Mouse (Mus musculus): ENCODE results near the gene Mob4. TPM values are rescaled to one million over a fixed set of nuclear protein-coding genes. Genes with fewer than 3 reads are reported as not detected.

The Mob4 gene
- polyA plus RNA-seq, 1 experiment from 2014 or later: 40.1 TPM

DNA sequence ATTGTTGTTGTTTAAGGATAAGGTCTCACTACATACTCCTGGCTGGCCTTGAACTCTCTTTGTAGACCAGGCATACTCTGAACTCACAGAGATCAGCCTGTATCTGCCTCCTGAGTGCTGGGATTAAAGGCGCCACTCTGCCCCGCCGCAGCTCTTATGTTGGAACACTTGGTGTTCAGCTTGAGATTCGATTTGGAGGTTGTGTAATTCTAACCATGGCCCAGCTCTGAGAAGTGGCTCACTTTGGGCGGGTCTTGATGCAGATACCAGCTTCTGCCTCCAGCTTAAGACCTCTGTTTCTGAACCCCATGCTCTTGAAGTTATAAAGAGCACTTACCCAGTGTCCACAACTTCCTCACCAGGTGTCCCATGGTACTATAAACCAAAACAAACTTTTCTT, 1.3 kb upstream of the Mob4 start:
- DNase-seq (no peak), ATAC-seq (no peak)
- Histone ChIP-seq H3K36me3 (replicated peaks; ENCODE audit: insufficient read depth, low read length) (0 out of 2 replicates have a peak, but pooled peaks cover 8% of the 10 kb centered on the region), H3K27ac (ENCODE audit: low read depth) (peak overlapping the region; percentile 97), H3K4me3 (ENCODE audit: low read depth, low read length) (no peak overlapping the region), H3K27me3 (ENCODE audit: insufficient read depth, low read length) (no peaks in the 10 kb centered on the region), H3K9ac (replicated peaks) (no peak overlapping the region), H3K4me1 (ENCODE audit: insufficient read depth) (peaks cover 16% of the 10 kb centered on the region), H3K4me2 (ENCODE audit: low read depth, low read length) (peak overlapping the region; percentile 67; the same call in 1 of the 2 replicates), H3K9me3 (ENCODE audit: low read length) (no peaks in the 10 kb centered on the region)
- 77% methylated on average over 5 of the region's 5 CpGs for WGBS (ENCODE audit: insufficient replicate concordance)
- TF ChIP-seq EP300 (IDR thresholded peaks at IDR 0.05; ENCODE audit: low read depth) (no peak), CTCF (IDR thresholded peaks at IDR 0.05; ENCODE audit: low read depth) (no peak)

DNA sequence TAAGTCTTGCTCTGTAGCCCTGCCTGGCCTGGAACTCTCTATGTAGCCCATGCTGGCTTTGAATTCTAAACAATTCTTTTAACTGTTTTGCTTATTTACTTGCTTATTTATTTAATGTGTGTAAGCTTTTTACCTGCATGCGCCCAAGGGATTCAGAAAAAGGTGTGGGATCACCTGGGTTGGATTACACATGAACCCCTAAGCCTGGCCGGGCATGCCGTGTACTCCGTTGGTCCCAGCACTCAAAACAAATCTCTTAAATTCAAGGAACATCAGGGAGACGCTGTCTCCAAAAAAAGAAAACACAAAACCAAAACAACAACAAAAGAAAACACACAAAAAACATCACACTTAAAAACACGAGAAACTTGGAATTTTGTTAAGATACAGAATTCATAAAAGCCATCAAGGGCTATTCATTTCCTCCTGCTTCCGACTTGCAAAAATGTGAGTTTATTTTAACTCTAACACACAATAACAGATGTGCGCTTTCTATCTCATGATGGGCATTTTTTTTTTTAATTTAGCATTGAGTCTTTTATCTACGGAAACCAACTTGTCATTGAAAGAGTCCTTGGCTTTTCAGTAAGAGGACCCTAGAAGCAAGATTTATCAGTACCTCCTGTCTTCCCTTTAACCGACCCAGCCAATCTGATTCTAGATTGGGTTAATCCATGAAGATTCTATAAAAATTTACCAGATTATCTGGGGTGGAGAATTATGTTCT, 678 bp upstream of the Mob4 start:
- H3K4me2 ChIP-seq (ENCODE audit: low read depth, low read length): peak overlapping the region; percentile 67
- peak overlapping the region; percentile 91 for H3K9ac ChIP-seq (replicated peaks)
- WGBS (ENCODE audit: insufficient replicate concordance): 52% methylated on average over 10 of the region's 10 CpGs
- peaks cover 16% of the 10 kb centered on the region for H3K4me1 ChIP-seq (ENCODE audit: insufficient read depth)
- H3K36me3 ChIP-seq (replicated peaks; ENCODE audit: insufficient read depth, low read length): 0 out of 2 replicates have a peak, but pooled peaks cover 8% of the 10 kb centered on the region
- no peak for DNase-seq
- TF ChIP-seq CTCF (IDR thresholded peaks at IDR 0.05; ENCODE audit: low read depth): no peak
- TF ChIP-seq EP300 (IDR thresholded peaks at IDR 0.05; ENCODE audit: low read depth): no peak
- ATAC-seq: no peak
- H3K27ac ChIP-seq (ENCODE audit: low read depth): peak overlapping the region; percentile 97
- H3K27me3 ChIP-seq (ENCODE audit: insufficient read depth, low read length): no peaks in the 10 kb centered on the region
- peak overlapping the region; percentile 89 for H3K4me3 ChIP-seq (ENCODE audit: low read depth, low read length)
- no peaks in the 10 kb centered on the region for H3K9me3 ChIP-seq (ENCODE audit: low read length)

DNA sequence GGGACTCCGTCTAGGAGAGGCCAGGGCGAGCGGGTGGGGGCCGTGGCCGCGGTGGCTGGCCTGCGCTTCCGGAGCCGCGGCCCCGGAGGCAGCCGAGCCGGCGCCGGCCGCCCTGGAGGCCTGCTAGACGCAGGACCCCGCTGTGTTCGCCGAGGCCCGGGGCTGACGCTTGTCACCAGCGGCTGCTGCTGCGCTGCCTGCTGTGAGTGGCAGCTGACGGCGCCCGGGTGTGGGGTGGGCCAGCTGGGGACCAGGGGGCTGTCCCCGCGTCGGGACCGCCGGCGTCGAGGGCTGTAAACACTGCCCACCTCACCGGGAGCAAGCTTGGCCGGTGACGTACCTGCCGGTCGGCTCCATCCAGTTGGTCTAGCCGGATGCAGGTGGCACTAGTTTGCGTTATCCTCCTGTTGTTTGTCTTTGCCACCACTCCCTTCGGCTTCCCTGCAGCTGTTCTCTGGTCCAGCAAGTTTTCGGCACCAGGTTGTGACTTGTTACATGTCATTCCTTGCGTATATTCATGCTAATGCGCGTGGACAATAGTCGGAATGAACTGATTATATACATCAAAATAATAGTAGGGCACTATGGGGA, 488 bp downstream of the Mob4 start:
- peak overlapping the region; percentile 82 for H3K4me2 ChIP-seq (ENCODE audit: low read depth, low read length)
- peak overlapping the region; percentile 89 for H3K4me3 ChIP-seq (ENCODE audit: low read depth, low read length)
- no peak; the same call in 1 of the 2 replicates for TF ChIP-seq EP300 (IDR thresholded peaks at IDR 0.05; ENCODE audit: low read depth)
- TF ChIP-seq CTCF (IDR thresholded peaks at IDR 0.05; ENCODE audit: low read depth): no peak
- DNase-seq (peak; percentile 76), ATAC-seq (peak; percentile 72)
- peak overlapping the region; percentile 97 for H3K27ac ChIP-seq (ENCODE audit: low read depth)
- H3K4me1 ChIP-seq (ENCODE audit: insufficient read depth): peaks cover 16% of the 10 kb centered on the region
- under 1% methylated on average over 44 of the region's 47 CpGs for WGBS (ENCODE audit: insufficient replicate concordance)
- peak overlapping the region; percentile 91 for H3K9ac ChIP-seq (replicated peaks)
- no peaks in the 10 kb centered on the region for H3K9me3 ChIP-seq (ENCODE audit: low read length)
- H3K27me3 ChIP-seq (ENCODE audit: insufficient read depth, low read length): no peaks in the 10 kb centered on the region
- H3K36me3 ChIP-seq (replicated peaks; ENCODE audit: insufficient read depth, low read length): peaks cover 8% of the 10 kb centered on the region; the same call in 1 of the 2 replicates

DNA sequence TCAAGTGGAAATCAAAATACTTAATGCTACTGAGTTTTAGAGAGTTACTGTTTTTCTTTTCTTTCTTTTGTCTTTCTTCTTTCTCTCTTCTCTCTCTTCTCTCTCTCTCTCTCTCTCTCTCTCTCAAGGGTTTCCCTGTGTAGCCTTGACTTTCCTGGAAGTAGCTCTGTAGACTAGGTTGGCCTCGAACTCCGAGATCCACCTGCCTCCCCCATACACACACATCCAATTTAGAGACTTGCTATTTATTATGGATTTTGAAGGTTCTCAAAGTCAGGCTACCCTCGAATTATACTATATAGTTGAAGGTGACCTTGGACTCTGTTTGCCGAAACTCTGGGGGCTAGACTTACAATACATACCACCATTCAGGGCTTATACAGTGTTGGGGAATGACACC, 1.3 kb downstream of the Mob4 start:
- DNase-seq (no peak), ATAC-seq (no peak)
- Histone ChIP-seq H3K27me3 (ENCODE audit: insufficient read depth, low read length) (no peaks in the 10 kb centered on the region), H3K9ac (replicated peaks) (peak overlapping the region; percentile 91), H3K4me3 (ENCODE audit: low read depth, low read length) (peak overlapping the region; percentile 89), H3K4me2 (ENCODE audit: low read depth, low read length) (peak overlapping the region; percentile 82), H3K9me3 (ENCODE audit: low read length) (no peaks in the 10 kb centered on the region), H3K27ac (ENCODE audit: low read depth) (peak overlapping the region; percentile 97), H3K4me1 (ENCODE audit: insufficient read depth) (peaks cover 16% of the 10 kb centered on the region), H3K36me3 (replicated peaks; ENCODE audit: insufficient read depth, low read length) (peaks cover 8% of the 10 kb centered on the region; the same call in 1 of the 2 replicates)
- WGBS (ENCODE audit: insufficient replicate concordance): 36% methylated on average over 4 of the region's 4 CpGs
- no peak for TF ChIP-seq EP300 (IDR thresholded peaks at IDR 0.05; ENCODE audit: low read depth)
- no peak for TF ChIP-seq CTCF (IDR thresholded peaks at IDR 0.05; ENCODE audit: low read depth)

DNA sequence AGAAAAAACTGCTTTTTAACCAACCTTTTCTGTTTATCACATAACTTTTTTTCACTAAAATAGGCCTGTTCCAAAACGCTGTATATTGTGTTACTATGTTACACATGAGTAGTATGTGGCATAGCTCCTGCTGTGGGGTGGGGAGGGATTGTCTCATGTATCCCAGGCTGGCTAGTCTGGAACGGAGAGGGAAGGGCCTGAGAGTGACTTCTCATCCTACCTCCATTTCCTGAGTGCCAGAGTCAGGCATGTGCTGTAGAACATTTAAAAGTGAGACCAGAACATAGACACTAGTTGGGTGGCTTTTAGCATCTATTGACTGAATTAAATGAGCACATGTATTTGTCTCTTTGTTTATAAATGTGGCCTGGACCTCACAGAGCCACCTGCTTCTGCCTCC, 2.1 kb downstream of the Mob4 start:
- Histone ChIP-seq H3K27me3 (ENCODE audit: insufficient read depth, low read length) (no peaks in the 10 kb centered on the region), H3K4me1 (ENCODE audit: insufficient read depth) (peaks cover 16% of the 10 kb centered on the region), H3K4me3 (ENCODE audit: low read depth, low read length) (no peak overlapping the region), H3K9ac (replicated peaks) (no peak overlapping the region), H3K27ac (ENCODE audit: low read depth) (no peak overlapping the region), H3K4me2 (ENCODE audit: low read depth, low read length) (no peak overlapping the region; the same call in 1 of the 2 replicates), H3K9me3 (ENCODE audit: low read length) (no peaks in the 10 kb centered on the region), H3K36me3 (replicated peaks; ENCODE audit: insufficient read depth, low read length) (peaks cover 11% of the 10 kb centered on the region; the same call in 1 of the 2 replicates)
- DNase-seq (no peak), ATAC-seq (no peak)
- no peak for TF ChIP-seq CTCF (IDR thresholded peaks at IDR 0.05; ENCODE audit: low read depth)
- TF ChIP-seq EP300 (IDR thresholded peaks at IDR 0.05; ENCODE audit: low read depth): no peak
- 71% methylated on average over 2 of the region's 2 CpGs for WGBS (ENCODE audit: insufficient replicate concordance)

DNA sequence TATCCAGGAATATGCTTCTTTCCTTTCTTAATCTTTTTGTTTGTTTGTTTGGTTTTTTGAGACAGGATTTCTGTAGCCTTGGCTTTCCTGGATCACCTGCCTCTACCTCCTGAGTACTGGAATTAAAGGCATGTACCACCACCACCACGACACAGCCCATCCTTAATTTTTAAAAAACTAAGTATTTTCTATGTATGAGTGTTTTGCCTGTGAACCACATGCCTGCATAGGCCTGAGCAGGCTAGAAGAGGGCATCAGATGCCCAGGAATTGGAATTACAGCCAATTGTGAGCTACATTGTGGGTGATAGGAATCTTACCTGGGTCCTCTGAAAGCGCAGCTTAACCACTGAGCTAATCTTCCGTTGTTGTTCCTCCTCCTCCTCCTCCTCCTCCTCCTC, 3.3 kb downstream of the Mob4 start:
- H3K27me3 ChIP-seq (ENCODE audit: insufficient read depth, low read length): no peaks in the 10 kb centered on the region
- peaks cover 16% of the 10 kb centered on the region for H3K4me1 ChIP-seq (ENCODE audit: insufficient read depth)
- DNase-seq (no peak), ATAC-seq (no peak)
- H3K4me2 ChIP-seq (ENCODE audit: low read depth, low read length): no peak overlapping the region
- no peak overlapping the region for H3K4me3 ChIP-seq (ENCODE audit: low read depth, low read length)
- H3K9me3 ChIP-seq (ENCODE audit: low read length): no peaks in the 10 kb centered on the region
- peaks cover 15% of the 10 kb centered on the region; the same call in 1 of the 2 replicates for H3K36me3 ChIP-seq (replicated peaks; ENCODE audit: insufficient read depth, low read length)
- TF ChIP-seq CTCF (IDR thresholded peaks at IDR 0.05; ENCODE audit: low read depth) (no peak), EP300 (IDR thresholded peaks at IDR 0.05; ENCODE audit: low read depth) (no peak)
- 86% methylated on average over 3 of the region's 3 CpGs for whole genome bisulfite sequencing (ENCODE audit: insufficient replicate concordance)
- no peak overlapping the region for H3K27ac ChIP-seq (ENCODE audit: low read depth)
- no peak overlapping the region for H3K9ac ChIP-seq (replicated peaks)
